Comparison of ENCODE assay signal across 19 mouse cellular contexts in the genomic region with DNA sequence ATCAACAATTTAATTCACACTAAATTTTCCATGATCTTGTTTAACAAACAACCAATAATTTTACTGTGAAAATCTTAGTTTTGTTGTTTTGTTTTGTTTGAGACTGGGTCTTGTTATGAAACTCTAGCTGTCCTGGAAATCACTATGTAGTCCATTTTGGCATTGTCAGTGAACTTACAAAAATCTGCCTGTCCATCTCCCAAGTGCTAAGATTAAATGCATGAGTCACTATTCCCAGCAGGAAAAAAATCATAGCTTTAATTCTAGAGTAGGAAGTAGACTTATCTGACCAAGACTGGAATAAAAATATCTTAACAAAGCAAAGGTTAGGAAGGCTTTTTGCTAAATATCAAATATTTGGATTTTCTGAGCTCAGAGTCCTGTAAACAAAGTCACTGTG.
"Had no signal": no experiment of that assay in that cellular context is flagged by ENCODE, and none has a peak within 500 bp of the region (broad histone marks: within the 10 kb centered on the region; RNA-seq: fewer than 3 reads in every experiment).

No protein-coding gene starts in this region.

- H3K27ac ChIP-seq: liver, embryonic 12.5 days; liver, embryonic 14.5 days; midbrain, embryonic 10.5 days; midbrain, embryonic 12.5 days; neural tube, embryonic 13.5 days; neural tube, embryonic 15.5 days; stomach, embryonic 15.5 days; stomach, postnatal 0 days had no signal

- H3K9me3 ChIP-seq: liver, embryonic 12.5 days; midbrain, embryonic 10.5 days; midbrain, embryonic 12.5 days; neural tube, embryonic 13.5 days; neural tube, embryonic 15.5 days; stomach, embryonic 15.5 days had no signal

- H3K4me1 ChIP-seq: liver, embryonic 12.5 days; midbrain, embryonic 10.5 days; midbrain, embryonic 12.5 days; neural tube, embryonic 13.5 days; neural tube, embryonic 15.5 days; stomach, embryonic 15.5 days had no signal

- H3K4me3 ChIP-seq: liver, embryonic 12.5 days; midbrain, embryonic 10.5 days; midbrain, embryonic 12.5 days; myocyte; neural tube, embryonic 13.5 days; neural tube, embryonic 15.5 days; stomach, embryonic 15.5 days had no signal

- H3K27me3 ChIP-seq: liver, embryonic 12.5 days; midbrain, embryonic 12.5 days; neural tube, embryonic 13.5 days; neural tube, embryonic 15.5 days; stomach, embryonic 15.5 days had no signal

- H3K4me2 ChIP-seq: liver, embryonic 12.5 days; midbrain, embryonic 12.5 days; neural tube, embryonic 13.5 days; neural tube, embryonic 15.5 days; stomach, embryonic 15.5 days had no signal

- H3K9ac ChIP-seq: liver, embryonic 12.5 days; liver, embryonic 14.5 days; midbrain, embryonic 12.5 days; neural tube, embryonic 13.5 days; neural tube, embryonic 15.5 days; stomach, embryonic 15.5 days had no signal

- ATAC-seq: liver, embryonic 12.5 days; midbrain, embryonic 16.5 days had no signal

- DNase-seq: lung, adult 18-20 months; lung, postnatal 36 days; midbrain, embryonic 14.5 days; retina, postnatal 1 day; right cerebral cortex, adult 18-20 months; right cerebral cortex, postnatal 25 days; thymus, adult 2 months; thymus, postnatal 25 days; thymus, postnatal 4 days had no signal

- H3K36me3 ChIP-seq: liver, embryonic 12.5 days; midbrain, embryonic 10.5 days; midbrain, embryonic 12.5 days; neural tube, embryonic 13.5 days; neural tube, embryonic 15.5 days; stomach, embryonic 15.5 days had no signal
